Mouse (Mus musculus) lung, postnatal 0 days (tissue): ENCODE data around the gene Gm2431. TPM values are rescaled to one million over a fixed set of nuclear protein-coding genes. Genes with fewer than 3 reads are reported as not detected.
"Not testable (repeated sequence)": the region's sequence is repeated elsewhere in the genome, so short reads cannot be mapped to it uniquely, and the experiment has no call there.

Experiments
- ATAC-seq: fragments of 200-750 bp; cut with Nextera tagmentation; 2 replicates; pipeline ENCODE4 v1.8.0; 2017; ENCODE audit warnings: moderate library complexity
- DNase-seq: peaks from one replicate; pipeline ENCODE4 v3.0.0-alpha.2; 2016; ENCODE audit warnings: low spot score
- H3K27ac ChIP-seq: fragments of 300-500 bp; sonication (generic); 2 replicates; pipeline ENCODE4 v1.5.1; 2014; ENCODE audit warnings: antibody characterized with exemption, mild to moderate bottlenecking, low read length, mixed read lengths
- H3K27me3 ChIP-seq: fragments of 300-500 bp; sonication (generic); replicated peaks from 2 replicates; pipeline ENCODE4 v1.6.1; 2014; ENCODE audit warnings: low read length, mixed read lengths; ENCODE audit not compliant: insufficient read depth
- H3K36me3 ChIP-seq: fragments of 300-500 bp; sonication (generic); 2 replicates; pipeline ENCODE4 v1.6.1; 2014; ENCODE audit warnings: low read length, mixed read lengths; ENCODE audit not compliant: insufficient read depth
- H3K4me1 ChIP-seq: fragments of 300-500 bp; sonication (generic); 2 replicates; pipeline ENCODE4 v1.6.1; 2014; ENCODE audit warnings: antibody characterized with exemption, low read depth, low read length, mixed read lengths; ENCODE audit not compliant: insufficient read depth
- H3K4me2 ChIP-seq: fragments of 300-500 bp; sonication (generic); replicated peaks from 2 replicates; pipeline ENCODE4 v1.6.1; 2014; ENCODE audit warnings: low read depth, mild to moderate bottlenecking, low read length, moderate library complexity, mixed read lengths
- H3K4me3 ChIP-seq: fragments of 300-500 bp; sonication (generic); 2 replicates; pipeline ENCODE4 v1.5.1; 2014; ENCODE audit warnings: low read depth, low read length
- H3K9ac ChIP-seq: fragments of 300-500 bp; sonication (generic); replicated peaks from 2 replicates; pipeline ENCODE4 v1.6.1; 2014; ENCODE audit warnings: low read depth, mild to moderate bottlenecking
- H3K9me3 ChIP-seq: fragments of 300-500 bp; sonication (generic); 2 replicates; pipeline ENCODE4 v1.6.1; 2016; ENCODE audit warnings: low read length, mixed read lengths
- CTCF ChIP-seq: IDR thresholded peaks from 2 replicates; pipeline ENCODE4 v1.5.1; 2016; ENCODE audit warnings: antibody characterized with exemption, mild to moderate bottlenecking
- EP300 ChIP-seq: IDR thresholded peaks from 2 replicates; pipeline ENCODE4 v1.6.1; 2016; ENCODE audit warnings: antibody characterized with exemption, mild to moderate bottlenecking, control low read depth
- WGBS: fragments of 180-500 bp; shearing (Covaris S2); extraction: QIAGEN DNeasy Blood & Tissue Kit; methylation state at CpG from one replicate; pipeline ENCODE4 v1.1.7; 2014; 5-methylcytosine and 5-hydroxymethylcytosine counted together
- polyA plus RNA-seq: library from polyadenylated mRNA; unstranded; fragments of >200 nt; fragmentation: Nextera tagmentation; extraction: Ambion mirVana; gene quantifications from 2 replicates; pipeline ENCODE4 v1.2.1, GENCODE M21; 2015

Gm2431 gene
- polyA plus RNA-seq: not detected in 2 replicates

DNA sequence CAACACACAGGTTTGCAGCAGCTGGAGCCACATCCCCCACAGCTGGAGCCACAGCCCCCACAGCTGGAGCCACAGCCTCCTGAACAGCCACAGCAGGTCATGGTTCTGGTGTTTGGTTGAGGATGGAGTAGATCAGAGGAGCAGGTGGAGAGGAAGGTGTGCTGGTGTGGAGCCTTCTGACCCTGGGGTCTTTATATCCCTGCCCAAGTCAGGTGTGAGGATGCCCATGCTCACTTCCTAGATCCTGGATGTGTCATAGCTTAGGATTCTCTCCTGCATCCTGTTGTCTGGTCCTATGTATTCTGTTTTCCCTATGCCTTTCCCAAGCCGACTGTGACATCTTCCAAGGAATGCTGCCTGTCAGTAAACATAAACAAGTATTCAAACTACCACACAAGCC lies at the start of gene Gm2431:
Gene Gm2431, minus strand, starts transcription at position 101 of the 400 bp plus-strand sequence.
- H3K4me2 ChIP-seq, H3K27me3 ChIP-seq, H3K4me3 ChIP-seq, H3K9me3 ChIP-seq, H3K27ac ChIP-seq, H3K9ac ChIP-seq, H3K4me1 ChIP-seq, DNase-seq, H3K36me3 ChIP-seq, ATAC-seq: not testable (repeated sequence)
- 30% methylated on average over 1 of the region's 1 CpGs for WGBS

GRCm38 (mm10) chr7:142303929-142304328 lies 45.8 kb upstream of the Gm2431 start:
- H3K27me3 ChIP-seq, H3K4me2 ChIP-seq, H3K27ac ChIP-seq, H3K9me3 ChIP-seq, H3K9ac ChIP-seq, H3K4me3 ChIP-seq, DNase-seq, ATAC-seq, H3K36me3 ChIP-seq, H3K4me1 ChIP-seq: not testable (repeated sequence)
- WGBS: 86% methylated on average over 1 of the region's 1 CpGs

DNA sequence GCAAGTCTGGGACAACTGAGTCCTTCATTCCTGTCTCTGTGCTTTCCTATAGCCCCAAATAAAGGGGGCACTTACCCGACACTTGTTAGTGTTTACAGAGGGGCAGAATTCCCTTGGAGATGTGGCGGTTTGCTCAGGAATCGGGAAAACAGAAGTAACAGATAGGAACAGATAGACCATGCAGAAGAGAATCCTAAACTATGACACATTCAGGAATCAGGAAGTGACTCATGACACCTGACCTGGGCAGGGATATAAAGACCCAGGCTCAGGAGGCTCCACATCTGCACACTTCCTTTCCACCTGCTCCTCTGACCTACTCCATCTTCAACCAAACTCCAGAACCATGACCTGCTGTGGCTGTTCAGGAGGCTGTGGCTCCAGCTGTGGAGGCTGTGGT lies 45.1 kb upstream of the Gm2431 start, which contains the start of gene Krtap5-4:
Gene Krtap5-4, plus strand, starts transcription at position 301 of the 400 bp plus-strand sequence.
- Histone ChIP-seq H3K4me2 (no peak within 1 kb of the TSS), H3K9ac (no peak within 1 kb of the TSS), H3K4me1 (no peaks in the 10 kb centered on the region), H3K9me3 (no peaks in the 10 kb centered on the region), H3K27me3 (no peaks in the 10 kb centered on the region), H3K36me3 (no peaks in the 10 kb centered on the region), H3K27ac (no peak within 1 kb of the TSS), H3K4me3 (no peak within 1 kb of the TSS)
- ATAC-seq (no peak), DNase-seq (no peak)
- no peak for TF ChIP-seq EP300
- no peak for TF ChIP-seq CTCF
- WGBS: 18% methylated on average over 3 of the region's 3 CpGs

- H3K4me2 ChIP-seq, H3K27ac ChIP-seq, H3K36me3 ChIP-seq, H3K27me3 ChIP-seq, H3K4me3 ChIP-seq, H3K9me3 ChIP-seq, ATAC-seq, H3K4me1 ChIP-seq, DNase-seq, H3K9ac ChIP-seq: not testable (repeated sequence)
Measured at GRCm38 (mm10) chr7:142297018-142297417, 38.9 kb upstream of the Gm2431 start, which contains the start of gene Krtap5-1. Krtap5-1 (minus strand) TSS chr7:142297118.

- H3K36me3 ChIP-seq, H3K27me3 ChIP-seq, DNase-seq, H3K4me2 ChIP-seq, H3K9me3 ChIP-seq, H3K4me3 ChIP-seq, H3K9ac ChIP-seq, H3K4me1 ChIP-seq, H3K27ac ChIP-seq, ATAC-seq: not testable (repeated sequence)
- 13% methylated on average over 4 of the region's 4 CpGs for WGBS
Measured at GRCm38 (mm10) chr7:142296108-142296507, 38.0 kb upstream of the Gm2431 start.

- DNase-seq (no peak), ATAC-seq (no peak)
- H3K9me3 ChIP-seq: no peaks in the 10 kb centered on the region
- H3K27me3 ChIP-seq: no peaks in the 10 kb centered on the region
- H3K27ac ChIP-seq: no peak overlapping the region
- TF ChIP-seq CTCF (peak; percentile 35), EP300 (no peak)
- no peak overlapping the region for H3K4me2 ChIP-seq
- H3K9ac ChIP-seq: no peak overlapping the region
- no peaks in the 10 kb centered on the region for H3K36me3 ChIP-seq
- H3K4me3 ChIP-seq: no peak overlapping the region
- no peaks in the 10 kb centered on the region for H3K4me1 ChIP-seq
Measured at GRCm38 (mm10) chr7:142295418-142295817, 37.3 kb upstream of the Gm2431 start.

DNA sequence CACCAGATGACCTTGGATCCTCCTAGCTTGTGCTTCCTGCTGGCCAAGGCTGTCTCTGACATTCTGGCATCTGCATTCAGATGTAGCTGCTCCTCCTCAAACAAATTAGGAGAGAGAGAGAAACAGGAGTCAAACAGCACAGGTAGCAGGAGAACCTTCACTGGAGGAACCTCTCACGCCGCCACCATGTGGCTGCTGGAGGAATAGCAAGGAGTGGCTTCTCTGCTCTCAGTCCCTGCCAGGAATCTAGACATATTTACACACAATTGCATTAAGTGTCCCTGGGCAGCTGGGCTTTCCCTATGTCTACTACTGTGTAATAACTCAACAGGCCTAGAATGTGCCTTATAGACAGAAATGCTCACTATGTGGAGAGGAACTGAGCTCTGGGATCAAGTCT lies 35.7 kb upstream of the Gm2431 start:
- not testable (repeated sequence) for H3K4me3 ChIP-seq, H3K9ac ChIP-seq, H3K9me3 ChIP-seq, H3K4me1 ChIP-seq, H3K4me2 ChIP-seq, H3K27ac ChIP-seq, H3K27me3 ChIP-seq, H3K36me3 ChIP-seq
- peak; percentile 77 for TF ChIP-seq CTCF
- ATAC-seq (peak; percentile 83), DNase-seq (peak; percentile 70)
- 3% methylated on average over 2 of the region's 2 CpGs for WGBS
